In the genomic region with DNA sequence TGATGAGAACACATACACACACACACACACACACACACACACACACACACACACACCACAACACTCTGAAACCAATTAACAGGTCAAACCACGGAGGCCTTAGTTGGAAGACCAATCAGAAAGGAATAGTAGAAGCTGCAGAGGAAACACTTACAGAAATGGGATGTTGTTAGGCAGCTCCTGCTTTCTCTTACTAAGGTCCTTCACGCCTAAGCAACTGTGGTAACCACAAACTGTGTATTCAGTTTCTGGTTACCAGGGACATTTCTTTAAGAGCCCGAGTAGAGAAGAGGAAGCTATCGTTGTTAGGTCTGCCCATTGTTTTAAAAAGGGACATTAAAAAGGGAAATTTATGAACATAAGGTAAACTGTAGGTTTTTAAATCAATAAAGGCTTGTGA, we compare ENCODE assay signal across 23 mouse cellular contexts.
"Had no signal": no experiment of that assay in that cellular context is flagged by ENCODE, and none has a peak within 500 bp of the region (broad histone marks: within the 10 kb centered on the region; RNA-seq: fewer than 3 reads in every experiment).

No protein-coding gene starts in this region.

- H3K9ac ChIP-seq: limb, embryonic 12.5 days; limb, embryonic 15.5 days; liver, embryonic 14.5 days; liver, postnatal 0 days; lung, embryonic 14.5 days; midbrain, embryonic 13.5 days had no signal

- H3K4me2 ChIP-seq: limb, embryonic 12.5 days; limb, embryonic 15.5 days; liver, embryonic 11.5 days; lung, embryonic 14.5 days; midbrain, embryonic 13.5 days had no signal

- H3K36me3 ChIP-seq: limb, embryonic 12.5 days; limb, embryonic 15.5 days; midbrain, embryonic 10.5 days; midbrain, embryonic 13.5 days had no signal

- DNase-seq: kidney, postnatal 25 days; layer of hippocampus, adult 9-11 months; layer of hippocampus, postnatal 36 days; left cerebral cortex, postnatal 4 days; liver, postnatal 0 days; lung, embryonic 14.5 days; right cerebral cortex, postnatal 14 days; right cerebral cortex, postnatal 4 days; thymus, adult 18-20 months; thymus, postnatal 36 days had no signal

- H3K9me3 ChIP-seq: limb, embryonic 15.5 days; megakaryocyte, embryonic 14.5 days; midbrain, embryonic 13.5 days had no signal

- H3K4me1 ChIP-seq: limb, embryonic 12.5 days; limb, embryonic 15.5 days; midbrain, embryonic 10.5 days; midbrain, embryonic 13.5 days had no signal

- H3K4me3 ChIP-seq: layer of hippocampus, adult 2 months; limb, embryonic 12.5 days; limb, embryonic 15.5 days; megakaryocyte, embryonic 14.5 days; midbrain, embryonic 10.5 days; midbrain, embryonic 13.5 days; myocyte had no signal

- H3K27me3 ChIP-seq: limb, embryonic 12.5 days; limb, embryonic 15.5 days; megakaryocyte, embryonic 14.5 days; midbrain, embryonic 13.5 days had no signal

- ATAC-seq: liver, postnatal 0 days; lung, postnatal 0 days; midbrain, embryonic 13.5 days; midbrain, embryonic 16.5 days had no signal

- H3K27ac ChIP-seq: kidney, postnatal 0 days; layer of hippocampus, adult 2 months; limb, embryonic 12.5 days; limb, embryonic 15.5 days; liver, embryonic 14.5 days; macrophage; midbrain, embryonic 10.5 days; midbrain, embryonic 13.5 days had no signal
